Mouse (Mus musculus): ENCODE measurements around the gene Stat6.
A peak's percentile ranks its signal among the peaks of the same experiment; 100 is the strongest.

Stat6 gene

DNA sequence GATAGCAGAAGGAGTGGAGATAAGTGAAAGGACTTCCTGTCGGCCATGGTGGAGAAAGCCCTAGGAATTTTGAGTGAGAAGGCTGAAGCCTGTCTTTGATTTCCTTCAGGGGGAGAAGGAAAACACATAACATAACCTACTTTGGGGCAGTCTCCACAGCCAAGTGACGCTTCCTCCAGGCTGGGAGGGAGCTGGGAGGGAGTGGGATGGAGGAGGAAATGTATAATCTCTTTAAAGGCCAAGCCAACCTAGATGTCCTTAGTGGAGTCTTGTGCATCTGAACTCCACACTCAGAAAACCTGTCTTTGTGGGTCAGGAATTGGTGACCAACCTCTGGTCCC lies 27.8 kb upstream of the Stat6 start:
- DNase-seq (ENCODE audit: low read depth, low spot score): no peak

DNA sequence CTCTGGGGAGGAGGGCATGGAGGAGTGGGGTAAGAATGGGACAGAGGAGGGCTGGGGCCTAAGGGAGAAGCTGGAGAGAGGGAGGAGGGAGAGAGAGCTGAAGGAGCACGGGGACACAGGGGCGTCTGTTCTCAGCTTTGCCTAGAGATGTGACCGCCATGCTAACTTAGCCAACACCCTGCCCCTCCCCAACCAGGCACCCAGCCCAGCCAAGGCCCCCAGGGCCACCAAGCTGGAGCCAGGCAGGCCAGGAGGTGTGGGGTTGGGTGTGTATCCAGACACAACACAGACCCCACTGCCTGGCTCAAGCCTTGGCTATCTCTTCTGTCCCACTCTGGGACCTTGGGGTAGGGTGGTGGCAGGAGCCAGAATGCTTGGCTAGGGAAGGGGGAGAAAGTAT lies 27.2 kb upstream of the Stat6 start:
- no peak for DNase-seq (ENCODE audit: low read depth, low spot score)

DNA sequence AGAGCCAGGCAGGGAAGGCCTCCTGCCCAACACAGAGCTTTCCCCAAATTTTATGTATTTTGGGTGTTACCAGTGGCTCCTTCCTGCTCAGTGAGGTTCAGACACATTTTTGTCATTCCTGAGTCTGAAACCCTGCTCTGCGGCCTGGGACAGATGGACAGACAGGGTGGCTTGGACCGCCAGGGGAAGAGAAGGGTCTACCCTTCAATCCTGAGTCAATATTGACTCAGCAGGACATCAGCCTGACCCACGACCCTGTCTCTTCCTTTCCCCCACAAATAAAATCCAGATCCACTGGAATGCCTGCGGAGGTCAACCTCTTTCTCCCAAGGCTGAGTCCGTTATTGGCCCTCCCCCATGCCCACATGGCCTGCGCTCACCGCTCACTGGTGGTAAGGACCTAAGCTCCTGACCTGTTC lies 26.5 kb upstream of the Stat6 start:
- no peak for DNase-seq (ENCODE audit: low read depth, low spot score)

DNA sequence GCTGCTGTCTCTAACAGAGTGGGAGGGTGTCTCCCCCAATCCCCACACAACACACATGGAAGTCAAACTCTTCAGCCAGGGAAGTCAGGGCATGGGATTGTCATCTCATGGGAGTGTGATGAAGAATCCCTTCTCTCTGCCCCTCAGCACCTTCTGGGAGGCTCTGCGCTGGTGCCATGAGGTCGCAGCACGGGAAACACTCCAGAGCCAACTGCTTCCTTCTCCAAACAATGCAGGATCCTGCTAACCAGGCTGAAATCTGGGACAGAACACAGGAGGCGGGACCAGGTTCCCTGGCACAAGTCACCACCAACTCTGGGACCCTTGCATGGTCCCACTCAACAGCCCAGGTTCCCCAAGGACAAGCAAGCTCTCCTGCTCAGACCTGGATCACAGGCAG lies 25.5 kb upstream of the Stat6 start:
- no peak for DNase-seq (ENCODE audit: low read depth, low spot score)

DNA sequence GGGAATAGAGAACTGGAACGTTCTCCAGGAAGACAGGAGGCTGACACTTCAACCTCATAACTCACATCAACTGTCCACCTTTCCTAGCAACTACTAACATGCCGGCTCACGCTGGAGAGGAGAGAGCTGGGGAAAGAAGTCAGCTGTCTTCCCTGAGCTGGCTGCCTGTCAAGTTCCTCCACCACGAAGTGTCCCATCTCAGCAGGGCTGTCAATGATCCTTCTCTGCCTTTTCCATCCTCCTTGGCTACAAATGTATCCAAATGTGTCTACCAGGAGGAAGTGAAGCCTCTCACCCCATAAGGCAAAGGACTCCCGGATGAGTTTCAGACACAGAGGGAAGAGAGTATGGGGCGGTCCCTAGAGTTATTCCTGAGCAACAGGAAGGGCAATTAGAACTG lies 24.6 kb upstream of the Stat6 start:
- no peak for DNase-seq (ENCODE audit: low read depth, low spot score)

DNA sequence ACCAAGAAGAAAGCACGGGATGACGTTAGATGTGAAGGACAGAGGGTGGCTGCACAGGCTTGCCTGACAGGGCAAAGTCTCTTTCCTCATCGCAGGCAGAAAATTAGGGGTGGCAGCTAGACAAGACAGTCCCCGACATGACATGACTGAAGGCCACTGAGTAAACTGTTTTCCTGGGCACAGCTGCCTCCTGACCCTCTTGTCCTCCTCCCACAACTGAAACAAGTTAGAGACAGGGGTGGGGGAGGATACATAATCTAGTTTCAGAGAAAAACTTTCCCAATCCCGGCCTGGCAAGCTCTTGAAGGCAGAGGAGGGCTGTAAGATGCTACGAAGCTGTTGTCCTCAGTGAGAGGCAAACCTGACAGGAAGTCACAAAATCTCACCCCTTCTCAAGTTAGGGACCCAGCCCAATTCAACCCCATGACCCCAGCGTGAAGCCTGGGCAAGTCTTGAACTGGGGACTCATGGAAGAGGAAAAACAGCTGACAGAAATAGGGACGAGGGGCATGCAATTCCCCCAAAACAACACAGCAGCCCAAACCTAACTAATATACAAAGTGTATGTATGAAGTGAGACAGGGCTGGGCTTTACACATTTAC lies 23.6 kb upstream of the Stat6 start:
- no peak for DNase-seq (ENCODE audit: low read depth, low spot score)

DNA sequence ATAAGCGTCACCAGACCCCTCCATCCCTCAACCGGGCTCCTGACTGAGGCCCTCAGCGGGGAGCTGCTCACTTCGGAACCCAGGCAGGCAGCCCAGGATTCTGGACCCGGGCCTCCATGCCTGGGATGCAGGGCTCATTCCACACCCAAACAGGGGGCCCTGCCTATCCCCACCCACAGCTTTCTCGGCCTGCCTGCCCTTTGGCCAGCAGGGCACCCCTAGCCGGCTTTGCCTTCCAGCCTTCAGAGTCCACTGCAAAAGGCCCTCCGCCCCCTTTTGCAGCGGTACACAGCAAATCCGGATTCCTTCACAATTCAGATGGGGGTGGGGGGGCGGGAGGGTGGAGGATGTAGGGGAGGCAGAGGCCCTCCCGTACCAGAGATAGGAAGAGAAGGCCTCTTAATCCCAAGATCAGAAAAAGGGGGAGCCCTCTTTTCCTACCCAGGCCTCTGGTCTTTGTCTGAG lies 22.8 kb upstream of the Stat6 start:
- no peak for DNase-seq (ENCODE audit: low read depth, low spot score)

DNA sequence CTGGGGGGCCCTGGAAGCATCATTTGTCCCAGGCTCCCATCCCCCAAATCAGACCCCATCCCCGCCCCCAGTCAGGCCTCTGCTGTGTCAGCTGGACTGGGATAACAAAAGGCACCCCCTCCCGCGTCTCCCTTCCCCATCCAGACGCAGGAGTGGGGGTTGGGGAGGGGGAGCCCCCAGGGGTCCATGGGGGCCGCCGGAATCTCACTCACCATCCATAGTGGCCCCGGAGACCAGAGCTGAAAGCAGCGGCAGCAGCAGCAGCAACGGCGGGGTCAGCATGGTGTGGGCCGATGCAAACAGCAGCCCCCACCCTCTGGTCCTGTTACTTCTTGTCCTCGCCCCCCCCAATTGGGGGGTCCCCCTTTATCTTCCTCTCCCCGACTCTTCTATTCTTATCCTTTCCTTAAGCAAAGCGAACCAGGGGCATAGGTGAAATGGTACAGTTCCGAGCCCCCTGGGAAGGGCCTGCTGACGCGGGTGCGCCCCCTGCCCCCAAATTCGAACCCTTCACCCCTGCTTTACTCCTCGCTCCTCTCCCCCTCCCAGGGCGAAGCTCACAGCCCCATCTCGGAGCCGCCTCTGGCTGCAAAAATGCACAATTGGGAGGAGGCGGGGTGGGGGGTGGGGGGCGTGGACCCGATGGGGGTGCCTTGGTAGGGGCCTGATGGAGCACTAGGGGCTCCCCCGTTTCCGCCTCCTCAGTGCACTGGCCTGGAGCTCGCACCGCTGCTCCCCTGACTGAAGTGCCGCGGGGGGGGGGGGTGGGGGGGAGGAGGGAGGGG lies 22.2 kb upstream of the Stat6 start, which contains the start of gene Lrp1:
Lrp1 (minus strand) TSS at position 743 of the 785 bp plus-strand sequence.
- peak; percentile 61 for DNase-seq (ENCODE audit: low read depth, low spot score)

DNA sequence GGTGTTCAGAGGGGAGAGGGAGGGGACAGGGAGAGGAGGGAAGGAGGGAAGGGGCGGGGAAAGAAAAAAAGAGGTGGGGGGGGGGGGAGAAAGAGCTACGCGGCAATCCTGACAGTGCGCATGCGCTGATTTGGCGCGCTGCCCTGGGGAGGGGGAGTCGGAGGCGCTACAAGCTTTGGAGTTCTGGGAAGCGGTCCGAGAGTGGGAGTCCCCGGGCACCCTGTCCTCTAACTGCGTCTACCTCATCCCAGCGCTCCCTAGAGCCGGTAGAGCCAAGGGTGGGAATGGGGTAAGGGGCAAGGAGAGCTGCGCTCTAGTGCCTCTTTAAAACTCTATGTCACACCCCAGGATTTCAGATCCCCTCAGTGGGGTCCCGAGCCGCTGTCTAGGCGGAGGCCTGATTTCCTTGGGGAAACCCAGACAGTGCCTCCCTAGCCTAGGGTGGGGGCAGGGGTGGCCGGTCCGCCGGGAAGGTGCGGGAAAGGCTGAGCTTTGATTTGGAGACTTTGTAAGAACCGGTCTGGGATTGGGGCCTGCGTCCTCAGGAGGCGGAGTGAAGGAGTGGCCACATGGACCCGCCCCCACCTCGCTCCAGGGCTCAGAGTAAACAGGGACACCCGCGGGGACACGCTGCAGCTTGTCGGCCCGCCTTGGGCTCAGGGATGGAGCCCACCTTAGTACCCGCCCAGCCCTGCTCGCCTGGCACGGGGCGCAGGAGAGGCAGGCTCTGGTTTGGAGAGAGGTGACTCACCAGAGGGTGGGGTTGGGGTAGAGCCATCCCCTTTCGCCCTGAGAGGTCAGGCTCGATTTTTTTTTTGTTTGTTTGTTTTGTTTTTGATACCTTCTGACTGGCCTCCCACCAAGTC lies 21.4 kb upstream of the Stat6 start:
- peak; percentile 88 for DNase-seq (ENCODE audit: low read depth, low spot score)

DNA sequence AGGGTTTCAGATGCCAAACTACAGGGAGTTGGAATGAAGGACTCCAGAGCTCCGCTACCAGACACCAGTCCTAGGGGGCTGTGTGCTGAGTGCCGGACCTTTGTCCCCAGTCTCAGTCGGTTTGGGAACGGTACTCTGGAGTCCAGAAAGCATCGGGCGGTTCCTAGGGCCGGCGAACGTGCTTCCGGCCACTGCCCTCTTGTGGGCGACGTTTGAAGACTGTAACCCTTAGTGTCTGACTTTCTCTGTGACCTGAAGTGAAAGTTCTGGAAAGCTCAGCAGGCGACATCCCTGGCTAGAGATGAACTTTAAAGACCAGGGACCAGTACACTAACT lies 20.8 kb upstream of the Stat6 start:
- no peak for DNase-seq (ENCODE audit: low read depth, low spot score)

DNA sequence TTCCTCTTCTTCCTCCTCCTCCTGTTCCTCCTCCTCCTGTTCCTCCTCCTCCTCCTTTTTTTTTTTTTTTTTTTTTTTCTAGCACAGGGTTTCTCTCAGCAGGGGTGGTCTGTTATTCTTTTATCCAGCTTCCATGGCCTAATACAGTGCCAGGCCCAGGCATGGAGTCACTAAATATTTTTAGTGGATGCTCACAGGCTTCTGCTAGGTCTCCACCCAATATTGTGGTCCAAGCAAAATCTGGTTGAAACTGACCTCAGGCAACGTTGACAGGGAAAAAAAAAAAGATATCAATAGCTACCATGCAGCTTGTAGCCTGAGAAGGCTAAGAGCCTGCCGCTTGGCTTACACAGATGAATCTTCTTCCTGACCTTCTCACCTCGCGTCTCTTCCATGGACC lies 20.1 kb upstream of the Stat6 start:
- DNase-seq (ENCODE audit: low read depth, low spot score): no peak

DNA sequence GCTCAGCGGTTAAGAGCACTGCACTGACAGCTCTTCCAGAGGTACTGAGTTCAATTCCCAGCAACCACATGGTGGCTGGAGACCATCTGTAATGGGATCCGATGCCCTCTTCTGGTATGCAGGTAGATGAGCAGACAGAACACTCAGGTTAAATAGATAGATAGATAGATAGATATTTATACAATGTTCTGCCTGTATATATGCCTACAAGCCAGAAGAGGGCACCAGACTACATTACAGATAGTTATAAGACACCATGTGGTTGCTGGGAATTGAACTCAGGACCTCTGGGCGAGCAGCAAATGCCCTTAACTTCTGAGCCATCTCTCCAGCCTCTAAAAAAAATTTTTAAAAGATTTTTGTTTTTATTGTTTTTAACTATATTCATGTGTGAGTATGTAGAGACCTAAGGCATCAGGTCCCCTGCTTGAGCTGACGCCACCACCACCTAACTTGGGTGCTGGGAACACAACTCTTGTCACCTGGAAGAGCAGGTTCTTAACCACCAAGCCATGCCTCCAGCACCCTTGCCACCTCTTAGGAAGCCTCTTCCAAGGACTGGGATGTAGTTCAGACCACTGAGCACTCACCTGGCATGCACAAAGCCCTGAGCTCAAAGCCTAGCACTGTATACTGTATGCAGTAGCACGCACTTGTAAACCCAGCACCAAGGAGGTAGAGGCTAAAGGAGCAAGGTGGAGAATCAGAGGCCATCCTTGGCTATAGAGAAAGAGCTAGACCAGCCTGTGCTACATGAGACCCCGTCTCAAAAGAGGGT lies 19.2 kb upstream of the Stat6 start:
- no peak for DNase-seq (ENCODE audit: low read depth, low spot score)

DNA sequence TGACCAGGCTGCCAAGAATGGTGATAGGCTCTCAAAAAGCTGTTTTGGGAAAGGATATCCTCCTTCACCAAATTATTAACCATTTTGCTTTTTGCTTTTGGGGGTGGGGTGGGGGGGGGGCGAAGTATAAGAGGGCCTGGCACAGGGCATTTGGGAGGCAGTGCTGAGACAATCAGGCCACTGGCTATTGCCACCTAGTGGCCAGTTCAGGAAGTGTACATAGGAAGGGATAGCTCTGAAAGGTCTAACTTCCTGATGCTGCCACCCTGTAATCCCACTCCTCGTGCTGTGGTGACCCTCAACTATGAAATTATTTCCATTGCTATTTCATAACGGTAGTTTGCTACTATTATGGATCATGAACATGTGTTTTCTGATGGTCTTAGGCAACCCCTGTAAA lies 16.4 kb upstream of the Stat6 start:
- no peak for DNase-seq (ENCODE audit: low read depth, low spot score)

DNA sequence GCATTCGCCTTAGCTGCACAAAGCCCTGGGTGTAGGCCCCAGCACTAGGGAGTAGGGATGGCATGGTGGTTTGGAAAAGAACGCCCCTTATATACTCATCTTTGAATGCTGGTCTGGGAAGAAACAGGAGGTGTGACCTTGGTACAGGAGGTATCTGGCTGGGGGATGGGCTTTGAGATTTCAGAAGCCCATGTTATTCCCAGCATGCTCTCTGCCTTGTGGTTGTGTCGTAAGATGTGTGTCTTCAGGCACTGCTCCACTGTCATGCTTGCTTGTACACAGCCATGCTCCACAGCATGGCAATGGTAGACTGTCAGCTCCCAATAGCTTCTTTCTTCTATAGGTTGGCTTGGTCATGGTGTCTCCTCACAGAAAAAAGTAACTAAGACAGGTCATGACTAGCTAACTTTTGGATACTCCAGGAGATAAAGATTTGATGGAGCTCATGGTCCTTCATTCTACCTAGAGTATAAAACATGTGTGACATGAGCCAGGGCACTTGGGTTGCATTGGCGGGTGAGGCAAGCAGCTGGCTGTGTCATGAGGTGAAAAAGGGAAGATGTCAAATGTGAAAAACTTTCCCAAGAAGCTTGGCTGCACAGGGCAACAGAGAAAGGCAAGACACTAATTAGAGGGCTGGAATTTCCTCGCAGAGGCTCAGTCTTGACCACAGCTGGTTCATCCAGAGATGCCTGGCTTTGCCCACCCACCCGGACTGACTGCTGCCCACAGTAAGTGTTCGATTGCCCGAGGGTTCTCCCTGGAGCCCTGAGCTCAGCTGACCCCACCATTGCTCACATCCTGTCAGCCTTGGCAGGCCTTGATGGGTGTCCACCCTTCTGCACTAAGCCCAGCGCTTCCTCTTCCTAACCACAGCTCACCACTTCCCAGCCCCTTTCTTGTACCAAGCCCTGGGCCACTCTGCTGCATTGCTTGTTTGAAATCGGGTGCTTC lies 11.2 kb upstream of the Stat6 start:
- no peak for DNase-seq (ENCODE audit: low read depth, low spot score)

DNA sequence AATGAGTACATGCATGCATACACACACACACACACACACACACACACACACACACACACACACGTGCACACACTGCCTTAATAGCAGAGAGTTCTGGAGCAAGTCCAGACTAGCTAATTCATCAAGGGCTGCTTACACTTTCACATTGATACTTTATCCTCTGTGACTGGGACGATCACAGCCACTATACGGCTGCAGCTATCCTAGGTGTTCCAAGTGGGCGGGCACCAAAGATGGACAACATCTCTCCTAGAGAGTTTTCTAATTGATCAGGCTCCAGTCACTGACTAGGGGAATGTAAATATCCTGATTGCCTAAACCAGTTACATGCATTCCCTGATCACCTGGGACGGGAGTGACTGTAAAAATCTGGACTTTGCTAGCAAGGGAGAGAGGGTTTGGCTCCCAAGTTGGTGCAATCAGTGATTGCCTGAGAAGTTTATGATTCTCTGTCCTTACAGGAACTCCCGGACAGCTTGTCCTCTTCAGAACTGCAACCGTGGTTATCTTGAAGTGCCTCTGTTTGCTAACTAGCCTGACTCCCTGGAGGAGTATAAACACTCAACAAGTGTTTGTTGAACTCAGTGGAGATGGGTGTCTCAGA lies 10.0 kb upstream of the Stat6 start:
- no peak for DNase-seq (ENCODE audit: low read depth, low spot score)

DNA sequence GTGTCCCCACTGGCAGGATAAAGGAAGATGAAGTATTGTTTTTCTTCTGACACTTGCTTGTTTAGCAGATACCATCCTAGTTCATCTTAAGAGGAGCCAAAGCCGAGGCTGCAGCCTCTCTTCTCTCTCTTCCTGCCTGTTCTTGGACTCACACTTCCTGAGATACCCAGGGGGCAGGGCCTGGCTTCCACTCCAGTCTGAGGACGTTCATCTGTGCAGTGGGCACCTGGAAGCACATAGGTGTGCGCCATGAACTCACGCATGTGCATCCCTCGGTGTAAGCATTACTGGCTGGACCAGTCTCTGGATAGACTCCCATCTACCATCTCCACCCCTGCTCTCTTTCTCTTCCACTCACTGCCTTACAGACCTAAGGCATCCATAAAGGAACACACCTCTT lies 2.4 kb upstream of the Stat6 start:
- DNase-seq (ENCODE audit: low read depth, low spot score): no peak

DNA sequence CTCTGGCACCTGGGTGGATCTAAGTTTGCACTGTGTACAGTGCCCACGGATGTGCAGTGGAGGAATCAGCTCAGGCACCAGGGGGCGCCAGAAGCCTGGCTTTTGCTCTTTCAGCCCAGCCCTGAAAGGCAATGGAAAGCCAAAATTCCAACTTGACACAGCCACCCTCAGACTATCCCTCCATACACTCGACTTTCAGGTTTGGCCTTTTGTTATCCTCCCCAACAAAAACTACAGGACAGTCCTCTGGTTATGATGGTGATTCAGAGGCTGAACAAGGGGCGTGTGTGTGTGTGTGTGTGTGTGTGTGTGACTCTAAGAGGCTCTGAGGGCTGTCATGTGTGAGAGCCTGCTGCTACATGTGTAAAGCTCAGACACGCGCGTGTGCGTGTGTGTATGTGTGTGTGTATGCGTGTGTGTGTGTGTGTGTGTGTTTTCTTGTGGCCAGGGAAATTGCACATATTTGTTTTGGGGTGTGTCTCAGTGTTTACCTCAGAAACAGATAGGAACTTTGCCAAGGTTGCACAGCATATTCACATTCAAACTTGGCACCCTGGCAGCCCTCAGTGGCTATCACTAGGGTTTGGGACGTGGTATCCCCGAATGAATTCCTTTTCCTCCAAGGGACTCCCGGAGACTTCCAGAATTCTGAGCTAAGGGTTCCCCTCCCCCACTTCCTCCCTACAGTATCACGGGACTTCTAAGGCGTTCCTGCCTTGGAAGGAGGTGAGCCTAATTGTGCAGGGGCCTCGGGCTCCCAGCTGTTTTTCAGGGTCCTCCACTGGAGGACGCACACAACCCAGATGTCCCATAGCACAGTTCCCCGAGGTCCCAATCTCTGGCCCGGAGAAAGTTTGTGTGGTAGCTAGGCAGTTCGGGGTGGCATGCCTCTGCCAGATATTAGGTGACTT lies 670 bp upstream of the Stat6 start:
- peak; percentile 84 for DNase-seq (ENCODE audit: low read depth, low spot score)

DNA sequence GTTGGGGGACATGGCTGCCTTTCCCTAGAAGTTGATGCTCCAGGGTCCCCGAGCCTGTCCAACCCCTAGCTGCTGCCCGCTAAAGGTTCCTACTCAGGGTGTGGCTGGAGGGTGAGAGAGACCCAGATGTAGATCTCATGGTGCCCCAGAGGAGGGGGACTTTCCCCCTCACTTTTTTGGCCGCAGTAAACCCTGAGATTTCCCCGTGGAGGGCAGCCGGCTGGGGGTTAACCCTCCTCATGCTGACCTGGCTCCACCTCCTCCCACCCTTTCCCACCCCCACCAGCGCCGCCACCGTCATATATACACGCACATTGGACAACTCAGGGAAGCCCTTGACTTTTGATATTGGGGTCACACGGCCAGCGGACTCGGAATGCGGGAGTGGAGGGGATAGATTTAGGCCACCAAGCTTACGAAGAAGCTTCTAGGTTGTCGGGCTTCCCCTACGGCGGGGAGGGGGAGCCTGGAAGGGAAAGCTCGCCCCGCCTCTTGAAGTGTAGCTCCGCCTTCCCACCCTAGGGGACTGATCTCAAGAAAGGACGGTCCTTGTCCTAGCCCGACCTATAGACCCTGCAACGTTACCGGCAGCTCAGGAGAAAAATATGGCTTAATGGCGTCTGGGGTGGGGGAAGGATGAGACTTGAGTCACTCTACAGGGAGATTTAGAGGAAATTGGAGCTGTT lies 910 bp downstream of the Stat6 start:
- peak; percentile 34 for DNase-seq (ENCODE audit: low read depth, low spot score)

DNA sequence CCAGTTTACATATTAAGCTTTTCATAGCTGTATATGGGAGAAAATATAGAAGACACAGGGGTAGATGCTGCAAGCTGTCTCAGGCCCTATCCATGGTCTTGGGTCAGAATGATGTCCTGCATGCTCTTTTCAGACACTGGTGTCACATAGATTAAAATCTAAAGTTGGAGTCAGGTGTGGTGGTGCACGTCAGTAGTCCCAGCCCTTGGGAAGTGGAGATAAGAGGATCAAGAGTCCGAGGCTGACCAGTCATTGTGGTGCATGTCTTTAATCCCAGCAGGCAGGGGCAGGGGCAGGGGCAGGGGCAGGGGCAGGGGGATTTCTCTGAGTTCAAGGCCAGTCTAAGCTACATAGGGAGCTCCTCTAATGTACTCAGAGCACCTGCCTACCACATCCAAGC lies 3.0 kb downstream of the Stat6 start:
- DNase-seq (ENCODE audit: low read depth, low spot score): no peak
